Mouse (Mus musculus) intestine, embryonic 14.5 days (tissue): ENCODE data around the gene Jade1. TPM values are rescaled to one million over a fixed set of nuclear protein-coding genes. Genes with fewer than 3 reads are reported as not detected.

Experiments
- ATAC-seq: fragments of 200-750 bp; cut with Nextera tagmentation; replicated peaks from 2 replicates; pipeline ENCODE4 v1.8.0; 2017; ENCODE audit warnings: low read depth, moderate number of reproducible peaks, moderate TSS enrichment, moderate library complexity; ENCODE audit not compliant: low FRiP score, low TSS enrichment
- DNase-seq: peaks from one replicate; pipeline ENCODE4 v3.0.0-alpha.2; 2018; ENCODE audit warnings: low spot score
- H3K27ac ChIP-seq: fragments of 300-500 bp; sonication (generic); 2 replicates; pipeline ENCODE4 v1.5.1; 2014; ENCODE audit warnings: low read depth, mild to moderate bottlenecking, control low read depth
- H3K27me3 ChIP-seq: fragments of 300-500 bp; sonication (generic); replicated peaks from 2 replicates; pipeline ENCODE4 v1.6.1; 2014; ENCODE audit warnings: low read length, control low read depth; ENCODE audit not compliant: control insufficient read depth, insufficient read depth
- H3K36me3 ChIP-seq: fragments of 300-500 bp; sonication (generic); 2 replicates; pipeline ENCODE4 v1.6.1; 2014; ENCODE audit warnings: low read length, control low read depth; ENCODE audit not compliant: control insufficient read depth, insufficient read depth
- H3K4me1 ChIP-seq: fragments of 300-500 bp; sonication (generic); replicated peaks from 2 replicates; pipeline ENCODE4 v1.6.1; 2014; ENCODE audit warnings: low read length, control low read depth, mixed read lengths; ENCODE audit not compliant: control insufficient read depth, insufficient read depth
- H3K4me2 ChIP-seq: fragments of 300-500 bp; sonication (generic); 2 replicates; pipeline ENCODE4 v1.6.1; 2014; ENCODE audit warnings: low read length
- H3K4me3 ChIP-seq: fragments of 300-500 bp; sonication (generic); 2 replicates; pipeline ENCODE4 v1.5.1; 2014; ENCODE audit warnings: low read depth, low read length, control low read depth, mixed read lengths
- H3K9ac ChIP-seq: fragments of 300-500 bp; sonication (generic); 2 replicates; pipeline ENCODE4 v1.6.1; 2014; ENCODE audit warnings: mild to moderate bottlenecking, low read length
- H3K9me3 ChIP-seq: fragments of 300-500 bp; sonication (generic); 2 replicates; pipeline ENCODE4 v1.6.1; 2016; ENCODE audit warnings: low read length, control low read depth; ENCODE audit not compliant: control insufficient read depth
- WGBS: fragments of 180-500 bp; shearing (Covaris S2); extraction: QIAGEN DNeasy Blood & Tissue Kit; methylation state at CpG from one replicate; pipeline ENCODE4 v1.1.7; 2014; 5-methylcytosine and 5-hydroxymethylcytosine counted together
- polyA plus RNA-seq: library from polyadenylated mRNA; unstranded; fragments of >200 nt; fragmentation: Nextera tagmentation; extraction: Ambion mirVana; gene quantifications from 2 replicates; pipeline ENCODE4 v1.2.1, GENCODE M21; 2014

Jade1 gene
- polyA plus RNA-seq, result 20.0 and 21.0 TPM in 2 replicates

GRCm38 (mm10) chr3:41555491-41556381 is at the start of gene Jade1:
Gene Jade1, plus strand, starts transcription at chr3:41555731.
- Histone ChIP-seq H3K9ac (no peak within 1 kb of the TSS), H3K27ac (no peak within 1 kb of the TSS), H3K27me3 (no peaks in the 10 kb centered on the region), H3K36me3 (no peaks in the 10 kb centered on the region), H3K4me3 (no peak within 1 kb of the TSS), H3K4me1 (no peaks in the 10 kb centered on the region), H3K4me2 (no peak within 1 kb of the TSS), H3K9me3 (no peaks in the 10 kb centered on the region)
- 94% methylated on average over 36 of the region's 36 CpGs for WGBS
- DNase-seq (no peak), ATAC-seq (no peak)

- H3K4me1 ChIP-seq, result no peaks in the 10 kb centered on the region
- ATAC-seq, result no peak
- no peak overlapping the region for H3K4me2 ChIP-seq
- 89% methylated on average over 2 of the region's 2 CpGs for WGBS
- H3K4me3 ChIP-seq, result no peak overlapping the region
- H3K36me3 ChIP-seq, result no peaks in the 10 kb centered on the region
- H3K9me3 ChIP-seq, result no peaks in the 10 kb centered on the region
- H3K27me3 ChIP-seq, result no peaks in the 10 kb centered on the region
- no peak overlapping the region for H3K9ac ChIP-seq
- no peak overlapping the region for H3K27ac ChIP-seq
- DNase-seq, result no peak
Observed at GRCm38 (mm10) chr3:41509441-41509840, 46.1 kb upstream of the Jade1 start.

- Histone ChIP-seq H3K9ac (no peak overlapping the region), H3K4me1 (no peaks in the 10 kb centered on the region), H3K36me3 (no peaks in the 10 kb centered on the region), H3K9me3 (no peaks in the 10 kb centered on the region), H3K27me3 (no peaks in the 10 kb centered on the region), H3K4me3 (no peak overlapping the region), H3K4me2 (no peak overlapping the region), H3K27ac (no peak overlapping the region)
- no peak for DNase-seq
- ATAC-seq, result no peak
- WGBS, result 81% methylated on average over 9 of the region's 9 CpGs
Observed at GRCm38 (mm10) chr3:41510191-41510590, 45.3 kb upstream of the Jade1 start.

- H3K4me2 ChIP-seq, result no peak overlapping the region
- no peaks in the 10 kb centered on the region for H3K9me3 ChIP-seq
- no peak overlapping the region for H3K4me3 ChIP-seq
- ATAC-seq (no peak), DNase-seq (no peak)
- no peaks in the 10 kb centered on the region for H3K27me3 ChIP-seq
- 62% methylated on average over 7 of the region's 7 CpGs for WGBS
- no peaks in the 10 kb centered on the region for H3K36me3 ChIP-seq
- H3K4me1 ChIP-seq, result no peaks in the 10 kb centered on the region
- no peak overlapping the region for H3K9ac ChIP-seq
- H3K27ac ChIP-seq, result no peak overlapping the region
Observed at GRCm38 (mm10) chr3:41510750-41511149, 44.8 kb upstream of the Jade1 start.

GRCm38 (mm10) chr3:41514003-41514402 is 41.5 kb upstream of the Jade1 start:
- WGBS, result 74% methylated on average over 5 of the region's 5 CpGs
- Histone ChIP-seq H3K36me3 (no peaks in the 10 kb centered on the region), H3K27ac (no peak overlapping the region), H3K9me3 (no peaks in the 10 kb centered on the region), H3K9ac (no peak overlapping the region), H3K4me3 (no peak overlapping the region), H3K4me1 (no peaks in the 10 kb centered on the region), H3K27me3 (no peaks in the 10 kb centered on the region), H3K4me2 (no peak overlapping the region)
- DNase-seq (no peak), ATAC-seq (no peak)

- no peak overlapping the region for H3K4me2 ChIP-seq
- 73% methylated on average over 11 of the region's 11 CpGs for WGBS
- no peaks in the 10 kb centered on the region for H3K36me3 ChIP-seq
- no peak overlapping the region for H3K27ac ChIP-seq
- DNase-seq (no peak), ATAC-seq (no peak)
- no peak overlapping the region for H3K4me3 ChIP-seq
- no peaks in the 10 kb centered on the region for H3K4me1 ChIP-seq
- H3K27me3 ChIP-seq, result no peaks in the 10 kb centered on the region
- H3K9me3 ChIP-seq, result no peaks in the 10 kb centered on the region
- H3K9ac ChIP-seq, result no peak overlapping the region
Observed at GRCm38 (mm10) chr3:41514683-41515305, 40.7 kb upstream of the Jade1 start.

GRCm38 (mm10) chr3:41516961-41517518 is 38.5 kb upstream of the Jade1 start:
- Histone ChIP-seq H3K36me3 (no peaks in the 10 kb centered on the region), H3K4me2 (no peak overlapping the region), H3K27ac (no peak overlapping the region), H3K27me3 (no peaks in the 10 kb centered on the region), H3K4me1 (no peaks in the 10 kb centered on the region), H3K4me3 (no peak overlapping the region), H3K9ac (no peak overlapping the region), H3K9me3 (no peaks in the 10 kb centered on the region)
- no peak for DNase-seq
- 81% methylated on average over 8 of the region's 8 CpGs for WGBS
- ATAC-seq, result no peak

- no peak overlapping the region for H3K4me2 ChIP-seq
- H3K4me1 ChIP-seq, result no peaks in the 10 kb centered on the region
- H3K27me3 ChIP-seq, result no peaks in the 10 kb centered on the region
- no peaks in the 10 kb centered on the region for H3K9me3 ChIP-seq
- H3K36me3 ChIP-seq, result no peaks in the 10 kb centered on the region
- WGBS, result 88% methylated on average over 4 of the region's 4 CpGs
- DNase-seq (no peak), ATAC-seq (no peak)
- H3K9ac ChIP-seq, result no peak overlapping the region
- no peak overlapping the region for H3K27ac ChIP-seq
- no peak overlapping the region for H3K4me3 ChIP-seq
Observed at GRCm38 (mm10) chr3:41520925-41521324, 34.6 kb upstream of the Jade1 start.
